Mouse (Mus musculus): ENCODE results near the gene Appl2. TPM values are rescaled to one million over a fixed set of nuclear protein-coding genes. Genes with fewer than 3 reads are reported as not detected.

Gene Appl2
- polyA plus RNA-seq, 1 experiment from 2014 or later, result 37.1 TPM

Other genes starting within 250 kb of the Appl2 start
- 14.3 and 16.7 TPM in 2 replicates for gene Aldh1l2, start 114.6 kb downstream of the Appl2 start, polyA plus RNA-seq (2014; fragmentation: Nextera tagmentation; extraction: Ambion mirVana)
- gene Washc4, start 105.0 kb downstream of the Appl2 start, polyA plus RNA-seq (2014; fragmentation: Nextera tagmentation; extraction: Ambion mirVana), result 32.7 and 34.9 TPM in 2 replicates
- 87.9 and 88.7 TPM in 2 replicates for gene 1500009L16Rik, start 74.1 kb upstream of the Appl2 start, polyA plus RNA-seq (2014; fragmentation: Nextera tagmentation; extraction: Ambion mirVana)

Data from hindbrain, embryonic 14.5 days (tissue).